Mouse (Mus musculus): ENCODE measurements at regions not wholly inside any gene's neighbourhood (a gene's known extent, or its start where the extent isn't known, plus 50 kb on each side); places are given as distances from the start of the nearest gene placed in this dataset.

DNA sequence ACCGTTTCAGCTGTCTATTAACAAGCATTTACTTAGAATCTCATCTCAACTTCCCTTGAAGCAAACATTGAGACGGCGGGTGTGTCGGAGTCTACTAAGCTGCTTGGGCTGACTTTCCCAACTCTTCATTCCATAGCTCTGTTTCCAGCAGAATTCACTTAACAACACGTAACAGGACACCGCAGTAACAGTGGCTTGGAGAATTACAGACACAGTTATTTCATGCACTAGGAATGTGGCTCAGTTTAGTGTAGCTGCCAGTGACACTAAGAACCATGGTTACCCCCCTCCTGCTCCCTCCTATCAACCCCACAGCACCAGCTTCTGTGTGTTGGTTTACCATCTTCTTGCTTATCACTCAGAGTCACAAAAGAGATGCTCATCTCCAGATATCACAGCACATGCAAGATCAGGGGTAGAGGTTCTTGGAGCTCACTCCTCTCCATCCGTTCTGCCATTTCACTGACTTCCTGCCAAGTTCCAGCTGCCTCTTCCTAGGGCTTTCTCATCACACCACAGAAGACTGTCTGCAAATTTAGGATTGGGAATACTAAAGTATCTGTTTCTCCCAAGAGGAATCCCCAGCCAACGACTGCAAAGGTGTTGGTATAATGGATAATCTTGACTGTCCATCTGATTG is 90.7 kb downstream of the Banf2 start:
- peak; percentile 45 for DNase-seq (ENCODE audit: low spot score)

DNA sequence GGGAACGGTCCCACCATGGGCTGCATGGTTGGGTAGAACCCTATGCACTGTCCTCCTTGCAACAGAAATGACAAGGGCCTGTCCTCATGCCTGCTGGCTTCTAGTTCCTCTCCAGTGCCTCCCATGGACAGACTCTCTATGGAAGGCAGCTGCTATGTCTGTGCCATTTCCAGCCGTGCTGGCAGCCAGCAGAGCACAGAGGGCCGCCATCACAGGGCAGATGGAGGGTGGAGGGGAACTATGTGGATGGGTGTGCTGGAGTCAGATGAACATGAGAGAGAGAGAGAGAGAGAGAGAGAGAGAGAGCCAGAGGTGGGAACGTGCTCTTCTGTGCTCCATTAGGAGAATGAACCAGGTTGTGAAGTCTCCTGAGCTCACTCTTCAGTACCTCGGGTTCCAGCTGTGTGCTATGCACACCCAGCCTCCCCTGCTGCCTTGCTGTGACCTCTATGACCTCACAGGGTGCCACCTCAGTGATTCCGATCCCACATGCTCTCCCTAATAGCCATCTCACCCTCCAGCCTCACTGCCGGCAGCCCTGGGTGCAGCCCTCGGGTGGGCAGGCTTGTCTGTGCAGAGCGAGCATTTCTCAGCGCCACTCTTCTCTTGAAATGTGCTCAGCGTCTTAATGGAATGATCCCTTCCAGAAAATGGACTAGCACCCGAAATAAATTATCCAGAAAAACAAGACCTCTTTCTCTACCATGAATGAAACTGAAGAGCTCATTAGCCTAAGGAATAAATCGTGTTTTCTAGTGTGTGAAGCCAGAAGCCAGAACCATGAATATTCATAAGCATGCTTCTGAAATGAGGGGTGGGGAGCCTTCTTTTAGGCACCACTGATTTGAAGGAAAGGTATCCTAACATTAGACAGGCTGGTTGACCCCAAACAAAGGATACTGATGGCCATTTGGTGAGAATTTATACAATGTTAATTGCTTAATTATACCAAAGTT is 94.5 kb downstream of the Banf2 start:
- DNase-seq (ENCODE audit: low spot score) = no peak

DNA sequence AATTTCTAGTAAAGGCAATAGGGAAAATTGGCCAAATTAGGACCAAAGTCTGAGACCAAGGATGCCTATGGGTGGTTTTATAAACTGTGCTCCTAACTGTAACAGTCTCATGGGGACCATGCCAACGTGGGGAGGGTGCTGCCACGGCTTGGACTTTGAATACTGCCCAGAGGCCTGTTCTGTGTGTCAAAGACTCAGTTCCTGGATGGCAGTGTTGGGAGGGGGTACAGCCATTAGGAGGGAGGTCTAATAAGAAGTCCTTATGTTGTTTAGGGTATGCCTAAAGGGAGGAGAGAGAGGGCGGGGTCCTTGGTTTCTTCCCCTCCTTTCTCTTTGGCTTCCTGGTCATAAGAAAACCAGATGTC is 95.2 kb downstream of the Banf2 start:
- no peak for DNase-seq (ENCODE audit: low spot score)

DNA sequence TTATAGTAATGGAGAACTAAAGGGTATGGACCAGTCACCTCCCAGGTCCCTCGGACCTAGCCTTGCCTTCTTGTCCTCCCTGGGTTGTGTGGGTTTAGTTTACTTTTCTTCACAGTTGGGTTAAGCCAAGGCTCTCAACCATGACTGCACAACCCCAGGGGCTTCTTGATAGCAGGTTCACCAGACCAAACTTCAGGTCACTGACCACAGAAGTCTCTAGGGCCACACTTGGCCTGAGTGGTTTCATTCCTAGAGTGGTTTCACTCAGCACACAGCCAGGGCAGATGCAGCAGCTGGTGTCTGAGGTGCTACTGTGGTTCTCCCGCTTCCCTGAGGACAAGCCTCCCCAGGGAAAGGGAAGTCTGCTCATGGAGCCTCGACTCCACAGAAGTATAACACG is 95.7 kb downstream of the Banf2 start:
- no peak for DNase-seq (ENCODE audit: low spot score)

DNA sequence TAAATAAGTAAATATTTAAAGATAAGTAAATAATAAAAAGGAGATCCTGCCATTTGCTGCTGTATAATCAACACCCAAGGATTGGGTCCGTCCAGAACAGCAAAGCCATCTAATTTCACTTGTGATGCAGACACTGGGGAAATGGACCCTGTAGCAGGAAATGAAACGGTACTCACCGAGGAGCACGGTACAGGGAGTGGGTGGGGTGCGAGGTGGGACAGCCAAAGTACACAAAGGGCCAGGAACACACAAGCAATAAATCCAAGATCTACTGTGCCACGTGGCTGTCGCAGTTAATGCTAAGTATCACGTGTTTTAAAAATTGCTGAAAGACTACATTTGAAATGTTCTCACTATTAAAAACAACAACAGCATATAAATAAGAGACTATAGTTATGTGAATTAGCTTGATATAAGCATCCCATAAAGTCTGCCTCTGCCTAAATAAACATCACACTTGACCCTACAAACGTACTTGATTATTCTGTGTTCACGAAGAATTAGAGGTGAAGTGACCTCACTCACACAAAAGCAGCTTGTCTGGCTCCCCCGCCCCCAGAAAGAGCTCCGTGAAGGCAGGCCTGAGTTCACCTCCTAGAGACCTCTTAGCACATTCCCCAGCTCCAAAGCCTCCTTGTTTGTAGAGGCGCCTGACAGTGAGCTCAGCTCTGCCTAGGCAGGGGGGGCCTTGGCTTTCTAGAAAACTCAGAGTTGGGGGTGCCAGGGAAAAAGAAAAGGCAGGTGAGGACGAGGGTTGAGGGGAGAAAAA is 101.1 kb downstream of the Banf2 start:
- DNase-seq (ENCODE audit: low spot score) = no peak

DNA sequence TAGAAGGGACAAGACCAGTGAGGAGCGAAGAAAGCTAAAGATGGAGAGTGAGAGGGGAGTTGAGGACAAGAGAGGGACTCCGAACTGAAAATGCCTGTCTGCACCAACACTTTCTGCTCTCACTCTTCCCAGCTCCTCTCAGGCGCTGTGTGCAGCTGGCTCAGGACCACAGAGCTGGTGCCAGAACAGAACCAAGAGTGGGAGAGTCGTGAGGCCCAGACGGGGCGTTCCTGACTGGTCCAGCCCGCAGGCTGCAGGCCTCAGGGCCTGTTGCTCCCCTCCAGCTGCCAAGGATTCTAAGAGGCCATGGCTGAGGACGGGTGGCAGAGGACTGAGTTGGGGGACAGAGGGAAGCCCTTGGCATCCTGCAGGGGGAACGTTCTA is 101.7 kb downstream of the Banf2 start:
- DNase-seq (ENCODE audit: low spot score) = peak; percentile 51

DNA sequence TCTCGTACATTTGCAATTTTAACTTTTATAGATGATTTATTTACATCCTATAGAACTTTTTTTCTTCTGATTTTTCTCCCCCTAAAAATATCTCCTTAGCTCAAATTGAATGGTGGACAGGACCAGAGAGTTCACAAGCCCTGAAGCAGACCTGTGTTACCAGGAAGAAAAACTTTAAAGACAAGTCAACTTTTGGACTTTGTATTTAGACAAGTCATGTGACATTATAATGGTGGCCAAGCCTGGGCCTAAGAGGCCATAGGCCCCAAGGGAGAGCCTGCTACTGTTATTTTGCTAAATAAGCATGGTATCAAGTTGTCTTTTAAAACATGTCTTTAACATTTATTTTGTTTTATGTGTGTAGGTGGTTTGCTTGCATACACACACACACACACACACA is 102.7 kb downstream of the Banf2 start:
- no peak for DNase-seq (ENCODE audit: low spot score)

DNA sequence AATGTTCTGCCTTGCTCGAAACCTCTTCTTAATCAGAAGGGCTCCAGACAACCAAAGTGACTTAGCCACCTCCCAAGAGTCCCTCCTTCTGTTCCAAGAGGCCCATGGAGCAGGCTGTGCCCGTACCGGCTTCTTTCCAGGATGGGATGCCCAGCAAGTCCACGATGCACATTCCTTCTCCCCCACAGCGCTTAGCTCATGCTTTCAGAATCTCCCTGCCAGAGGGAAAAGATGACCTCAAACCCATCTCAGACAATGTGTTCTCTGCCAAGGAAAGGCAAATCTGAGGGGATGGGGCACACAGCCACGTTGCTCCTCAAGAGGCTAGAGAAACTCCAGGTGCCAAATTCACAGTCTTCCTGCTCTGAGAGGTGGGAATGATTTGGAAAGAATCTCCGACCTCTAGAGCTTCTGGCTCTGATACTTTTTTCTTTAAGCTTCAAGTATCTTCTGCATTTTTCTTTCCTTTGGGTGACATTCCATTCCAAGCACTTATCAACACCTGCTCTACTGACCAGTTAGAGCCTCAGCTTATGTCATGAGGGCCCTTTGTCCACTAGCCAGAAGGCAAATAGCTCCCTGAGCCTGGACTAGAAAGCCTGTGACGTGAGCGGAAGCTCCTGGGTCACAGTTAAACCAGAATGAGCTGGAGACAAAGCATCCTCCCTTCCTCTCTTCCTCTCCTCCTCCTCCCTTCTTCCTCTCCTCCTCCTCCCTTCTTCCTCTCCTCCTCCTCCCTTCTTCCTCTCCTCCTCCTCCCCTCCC is 110.9 kb downstream of the Banf2 start:
- no peak for DNase-seq (ENCODE audit: low spot score)

DNA sequence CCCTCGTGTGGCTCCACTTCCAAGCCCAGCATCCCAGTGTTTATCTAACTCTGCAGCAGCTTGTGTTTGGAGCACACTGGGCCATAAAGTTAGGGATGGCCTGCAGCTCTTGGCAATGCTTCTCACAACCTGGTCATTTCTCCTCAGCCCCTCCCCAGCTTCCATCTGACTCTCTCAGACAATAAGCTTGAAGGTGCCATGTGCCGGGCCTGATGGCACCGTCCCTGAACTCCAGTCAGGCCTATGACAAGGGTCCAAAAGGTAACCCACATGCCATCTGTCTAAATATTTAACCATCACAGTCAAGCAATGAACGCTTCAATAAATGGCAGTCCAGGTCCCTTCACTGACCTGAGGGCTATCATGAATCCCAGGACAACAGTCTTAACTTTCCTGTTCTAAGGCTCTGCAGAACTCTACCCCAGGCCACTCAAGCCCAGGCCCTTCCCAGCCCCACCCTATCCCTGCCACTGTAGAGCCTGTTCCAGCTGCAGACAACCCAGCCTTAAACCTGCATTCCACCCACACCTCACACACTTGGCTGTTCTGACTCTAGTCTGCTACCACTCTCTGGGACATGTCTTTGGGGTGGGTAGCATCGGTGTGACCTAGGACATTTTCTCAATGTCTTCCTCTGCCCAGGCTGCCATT is 111.8 kb downstream of the Banf2 start:
- no peak for DNase-seq (ENCODE audit: low spot score)

DNA sequence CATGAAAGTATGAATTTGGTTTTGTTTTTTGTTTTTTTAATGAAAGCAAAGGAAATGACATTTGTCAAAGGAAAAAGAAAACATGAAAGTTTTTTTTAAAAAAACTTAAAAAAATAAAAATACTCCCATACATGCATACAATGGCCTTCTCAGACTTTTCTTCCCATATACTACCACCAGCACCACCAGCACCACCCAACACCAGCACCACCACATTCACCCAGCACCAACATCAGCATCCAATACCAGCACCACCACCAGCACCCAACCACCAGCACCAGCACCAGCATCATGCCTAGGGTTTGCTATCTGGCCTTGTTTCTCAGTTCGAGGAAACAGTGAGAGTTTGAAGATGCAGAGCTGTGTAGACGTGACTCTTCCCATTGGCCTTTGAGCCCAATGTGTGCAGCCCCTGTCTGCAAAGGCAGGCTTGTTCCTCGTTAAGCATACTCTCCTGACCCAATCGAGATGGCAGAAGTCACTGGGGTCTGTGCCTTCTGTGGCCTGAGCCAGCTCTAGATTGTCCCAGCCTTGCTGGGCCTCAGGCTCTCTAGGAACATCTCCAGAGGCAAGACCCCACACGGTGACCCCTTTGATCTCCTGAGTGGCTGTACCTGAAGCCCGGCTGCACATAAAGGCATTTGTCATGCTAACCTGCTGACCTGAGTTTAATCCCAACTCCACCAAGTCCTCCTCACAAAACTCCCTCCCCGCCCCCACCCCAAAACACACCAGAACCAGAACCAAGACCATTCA is 113.8 kb upstream of the Mgme1 start:
- no peak for DNase-seq (ENCODE audit: low spot score)

DNA sequence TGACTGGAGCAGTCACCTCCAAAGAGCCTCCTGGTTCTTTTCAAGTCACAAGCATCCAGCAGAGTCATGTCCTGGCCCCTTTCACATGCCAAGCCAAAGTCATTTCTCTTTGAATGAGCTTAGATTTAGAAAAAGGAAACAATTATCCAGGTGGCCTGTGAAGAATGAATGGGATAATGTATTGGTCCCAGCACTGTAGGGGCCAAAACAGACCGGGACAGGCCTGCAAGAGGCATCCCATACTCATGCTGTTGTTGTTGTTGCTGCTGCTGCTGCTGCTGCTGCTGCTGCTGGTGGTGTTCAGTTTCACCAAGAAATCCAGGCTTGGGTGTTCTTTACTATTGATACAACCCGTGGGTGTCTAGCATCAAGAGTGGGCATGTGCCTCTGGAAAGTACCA is 113.1 kb upstream of the Mgme1 start:
- DNase-seq (ENCODE audit: low spot score) = no peak

DNA sequence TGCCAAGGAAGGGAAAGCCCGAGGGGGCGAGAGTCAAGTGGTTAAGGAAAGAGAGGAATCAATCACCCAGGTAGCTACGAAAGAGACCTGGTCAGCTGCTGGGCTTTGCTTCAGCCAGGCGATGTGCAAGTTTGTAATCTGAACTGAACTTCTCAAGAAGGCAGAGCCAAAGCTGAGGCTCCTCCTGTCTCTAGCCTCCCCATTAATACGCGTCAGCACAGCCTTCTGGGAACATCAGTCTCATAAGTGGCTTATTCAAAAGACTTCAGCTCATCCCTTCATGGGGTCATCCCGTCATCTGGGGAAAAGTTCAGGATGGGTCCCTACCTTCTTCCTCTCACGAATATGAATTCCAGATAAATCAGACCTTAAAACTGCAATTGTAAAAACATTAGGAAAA is 112.2 kb upstream of the Mgme1 start:
- no peak for DNase-seq (ENCODE audit: low spot score)

DNA sequence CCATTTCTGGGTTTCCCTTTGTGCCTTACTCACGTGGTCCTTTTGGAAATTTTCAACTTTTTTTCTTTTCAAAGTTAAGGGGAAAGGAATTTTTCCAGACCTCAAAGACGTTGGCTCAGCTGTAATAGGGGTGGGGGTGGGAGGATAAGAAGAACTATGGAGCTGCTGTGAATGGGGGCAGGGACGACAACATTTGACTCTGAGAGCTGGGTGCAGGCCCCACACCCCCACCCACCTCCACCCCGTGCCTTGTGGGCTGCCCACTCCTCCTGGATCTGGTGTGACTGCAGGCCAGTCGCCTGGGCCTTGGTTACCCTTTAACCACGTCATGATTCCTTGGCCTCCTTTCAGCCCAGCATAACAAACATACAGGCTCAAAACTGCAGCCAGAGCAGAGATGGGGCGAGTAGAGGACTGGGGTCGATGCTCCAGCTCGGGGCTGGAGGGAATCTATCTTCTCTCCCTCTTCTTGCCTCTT is 110.6 kb upstream of the Mgme1 start:
- no peak for DNase-seq (ENCODE audit: low spot score)

DNA sequence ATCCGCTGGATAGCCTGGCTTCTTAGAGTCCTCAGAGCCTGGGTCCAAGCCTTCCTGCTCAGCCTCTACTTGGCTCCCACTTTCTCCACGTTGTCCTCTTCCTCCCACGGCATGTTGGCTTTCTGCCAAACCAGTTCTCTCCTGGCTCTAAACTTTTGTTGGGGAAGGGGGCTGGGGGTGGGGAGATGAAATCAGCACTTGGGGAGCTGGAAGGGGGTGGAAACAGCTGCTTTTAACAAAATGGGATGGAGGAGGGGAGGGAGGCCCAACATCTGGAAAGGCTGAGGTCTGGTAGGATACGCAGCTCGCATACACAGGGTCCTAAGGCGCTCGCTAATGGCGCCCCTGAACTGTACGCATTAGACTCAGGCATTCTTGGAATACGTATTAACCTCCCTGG is 110.0 kb upstream of the Mgme1 start:
- DNase-seq (ENCODE audit: low spot score) = no peak

DNA sequence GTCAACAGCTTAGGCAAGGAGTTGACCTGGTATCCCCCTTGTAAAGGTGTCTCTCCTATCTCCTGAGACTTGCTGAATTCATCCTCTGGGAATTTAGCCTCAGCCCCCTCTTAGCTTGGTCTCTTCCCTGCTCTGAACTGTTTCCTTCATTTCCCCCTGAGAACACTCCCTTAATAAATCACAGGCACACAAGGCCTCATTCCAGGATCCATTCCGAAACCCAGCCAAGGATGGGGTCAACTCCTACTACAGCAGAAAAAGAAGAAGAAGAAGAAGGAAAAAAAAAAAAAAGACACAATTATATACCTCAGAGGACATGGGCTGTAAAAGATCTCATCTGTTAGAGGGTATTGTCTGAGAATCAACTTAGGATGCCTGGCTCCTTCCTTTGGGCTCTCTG is 108.6 kb upstream of the Mgme1 start:
- no peak for DNase-seq (ENCODE audit: low spot score)

DNA sequence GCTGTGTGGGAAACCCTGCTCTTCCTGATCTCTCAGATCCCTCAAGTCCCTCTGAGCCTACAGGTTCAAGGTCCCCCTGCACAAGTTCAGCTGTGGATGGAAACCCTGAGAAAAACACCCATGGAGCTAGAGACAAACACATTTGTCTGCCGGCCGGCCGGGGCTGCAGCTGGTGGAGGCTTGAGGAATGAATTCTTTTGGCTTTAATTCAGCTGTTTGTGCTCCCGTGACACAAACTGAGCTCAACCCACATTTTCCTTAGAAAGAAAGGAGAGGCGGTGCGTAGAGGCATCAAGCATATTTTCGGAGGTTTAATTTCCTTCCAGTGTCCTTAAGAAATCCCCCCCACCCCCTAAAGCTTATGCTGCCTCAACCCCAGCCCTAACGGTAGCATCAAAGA is 106.4 kb upstream of the Mgme1 start:
- DNase-seq (ENCODE audit: low spot score) = peak; percentile 63

DNA sequence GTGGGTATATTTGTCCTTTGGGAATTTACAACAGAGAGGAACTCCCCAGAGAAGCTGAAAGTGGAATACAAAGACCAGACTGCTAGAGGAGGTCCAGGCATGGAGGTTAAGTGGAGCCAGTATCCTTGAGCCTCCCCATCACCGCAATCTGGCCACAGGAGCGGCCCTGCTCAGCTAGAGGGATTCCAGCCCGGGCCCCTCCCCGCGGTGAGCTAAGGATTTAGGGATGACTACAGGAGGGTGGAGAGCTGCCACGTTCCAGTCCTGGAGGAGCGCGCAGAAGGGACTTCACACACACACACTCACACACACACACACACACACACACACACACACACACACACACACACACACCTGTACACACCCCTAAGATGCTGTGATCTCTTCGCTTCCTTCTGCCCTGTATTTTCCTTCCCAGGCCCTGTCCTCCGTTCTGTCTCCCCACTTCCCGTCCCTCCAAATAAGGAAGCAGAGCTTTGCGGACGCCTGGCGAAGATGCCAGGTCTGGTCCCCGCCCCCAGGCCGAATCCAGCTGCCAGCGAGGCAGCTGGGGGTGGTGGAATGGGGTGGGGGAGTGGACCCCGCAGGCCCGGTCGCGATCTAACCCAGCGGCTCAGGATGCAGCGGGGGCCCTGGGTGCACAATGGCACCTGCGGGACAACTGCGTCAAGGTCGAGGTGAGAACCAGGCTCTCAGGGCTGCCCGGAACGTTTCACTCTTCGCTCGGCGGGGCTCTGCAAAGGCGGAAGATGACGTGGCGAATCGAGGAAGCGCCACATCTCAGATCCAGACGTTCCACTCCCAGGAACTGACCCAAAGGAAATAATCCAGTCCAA is 105.3 kb upstream of the Mgme1 start:
- peak; percentile 89 for DNase-seq (ENCODE audit: low spot score)

DNA sequence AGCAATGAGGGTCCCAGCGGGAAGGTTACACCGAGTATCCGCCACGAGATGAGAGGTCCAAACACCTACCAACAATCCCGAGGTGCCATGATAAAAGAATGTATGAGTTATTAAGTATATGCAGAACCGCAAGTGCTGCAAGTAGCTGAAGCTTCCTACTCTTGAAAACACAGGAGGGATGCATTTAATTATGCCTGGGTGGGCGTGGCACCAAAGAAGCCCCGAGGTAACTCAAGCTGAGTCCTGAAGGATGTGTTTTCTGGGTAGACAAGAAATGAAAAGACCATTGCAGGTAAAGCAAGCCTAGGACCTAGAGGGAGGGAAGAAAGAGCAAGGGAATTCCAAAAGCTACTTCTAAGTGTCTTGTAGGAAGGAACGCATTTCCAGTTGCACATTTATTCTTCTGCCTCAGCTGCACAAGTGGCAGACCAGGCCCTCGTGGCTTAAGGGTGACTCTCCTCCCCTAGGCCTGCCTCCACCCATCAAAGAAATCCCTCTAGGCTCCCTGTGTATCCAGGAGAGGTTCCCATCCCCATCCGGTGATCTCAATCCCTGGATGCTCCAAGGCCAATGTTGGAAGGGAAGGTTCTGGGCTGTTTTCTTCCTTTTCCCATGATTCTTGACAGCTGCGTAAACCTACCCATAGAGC is 104.2 kb upstream of the Mgme1 start:
- DNase-seq (ENCODE audit: low spot score) = no peak

DNA sequence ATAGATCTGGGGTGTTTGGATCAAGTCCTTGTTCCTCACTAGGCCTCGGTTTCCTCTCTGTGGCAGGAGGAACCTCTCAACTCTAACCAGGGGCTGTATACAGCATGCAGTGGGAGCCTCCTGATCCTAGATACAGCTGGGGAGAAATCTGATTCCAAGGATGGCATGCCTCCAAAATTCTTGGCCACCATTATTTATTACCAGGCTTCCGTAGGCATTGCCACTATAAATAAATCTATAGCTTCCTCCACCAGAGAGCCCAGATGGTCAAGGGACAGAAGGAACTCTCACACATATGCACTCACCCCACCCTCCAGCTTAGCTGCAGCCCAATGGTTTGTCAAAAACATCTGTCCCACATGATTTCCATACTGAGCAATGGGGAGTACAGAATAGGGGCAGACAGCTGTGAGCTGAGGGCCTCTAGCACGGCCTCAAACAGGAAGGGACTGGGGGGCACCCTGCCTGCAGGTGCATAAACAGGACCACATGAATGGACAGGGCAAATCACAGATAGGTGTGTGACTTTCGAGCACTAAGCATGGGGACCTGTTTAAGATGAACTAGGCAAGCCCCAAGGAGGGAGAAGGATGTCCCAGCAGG is 100.8 kb upstream of the Mgme1 start:
- DNase-seq (ENCODE audit: low spot score) = no peak
